Mouse (Mus musculus) forebrain, embryonic 16.5 days (tissue): ENCODE results near the gene Izumo1. TPM values are rescaled to one million over a fixed set of nuclear protein-coding genes. Genes with fewer than 3 reads are reported as not detected.

Experiments used
- ATAC-seq: fragments of 200-750 bp; cut with Nextera tagmentation; 2 replicates; pipeline ENCODE4 v1.8.0; 2017; ENCODE audit warnings: mild to moderate bottlenecking, moderate library complexity
- H3K27ac ChIP-seq: fragments of 300-500 bp; sonication (generic); 2 replicates; pipeline ENCODE4 v1.5.1; 2014; ENCODE audit warnings: low read length, control low read depth
- H3K27me3 ChIP-seq: fragments of 300-500 bp; sonication (generic); replicated peaks from 2 replicates; pipeline ENCODE4 v1.6.1; 2014; ENCODE audit warnings: low read length; ENCODE audit not compliant: control insufficient read depth, insufficient read depth
- H3K36me3 ChIP-seq: fragments of 300-500 bp; sonication (generic); 2 replicates; pipeline ENCODE4 v1.6.1; 2014; ENCODE audit not compliant: control insufficient read depth, insufficient read depth
- H3K4me1 ChIP-seq: fragments of 300-500 bp; sonication (generic); replicated peaks from 2 replicates; pipeline ENCODE4 v1.6.1; 2014; ENCODE audit warnings: low read length; ENCODE audit not compliant: control insufficient read depth, insufficient read depth
- H3K4me2 ChIP-seq: fragments of 300-500 bp; sonication (generic); 2 replicates; pipeline ENCODE4 v1.6.1; 2014; ENCODE audit warnings: mild to moderate bottlenecking, low read length, control low read depth
- H3K4me3 ChIP-seq: fragments of 300-500 bp; sonication (generic); replicated peaks from 2 replicates; pipeline ENCODE4 v1.5.1; 2014; ENCODE audit warnings: mild to moderate bottlenecking, low read length, control low read depth
- H3K9ac ChIP-seq: fragments of 300-500 bp; sonication (generic); replicated peaks from 2 replicates; pipeline ENCODE4 v1.6.1; 2014; ENCODE audit warnings: low read depth, low read length, control low read depth
- H3K9me3 ChIP-seq: fragments of 300-500 bp; sonication (generic); 2 replicates; pipeline ENCODE4 v1.6.1; 2016; ENCODE audit warnings: low read length; ENCODE audit not compliant: control insufficient read depth
- WGBS: fragments of 180-500 bp; shearing (Covaris S2); extraction: QIAGEN DNeasy Blood & Tissue Kit; methylation state at CpG from one replicate; pipeline ENCODE4 v1.1.7; 2014; 5-methylcytosine and 5-hydroxymethylcytosine counted together
- polyA plus RNA-seq: library from polyadenylated mRNA; unstranded; fragments of >200 nt; fragmentation: Nextera tagmentation; extraction: Ambion mirVana; gene quantifications from 2 replicates; pipeline ENCODE4 v1.2.1, GENCODE M21; 2015

The Izumo1 gene
- not detected in 2 replicates for polyA plus RNA-seq

DNA sequence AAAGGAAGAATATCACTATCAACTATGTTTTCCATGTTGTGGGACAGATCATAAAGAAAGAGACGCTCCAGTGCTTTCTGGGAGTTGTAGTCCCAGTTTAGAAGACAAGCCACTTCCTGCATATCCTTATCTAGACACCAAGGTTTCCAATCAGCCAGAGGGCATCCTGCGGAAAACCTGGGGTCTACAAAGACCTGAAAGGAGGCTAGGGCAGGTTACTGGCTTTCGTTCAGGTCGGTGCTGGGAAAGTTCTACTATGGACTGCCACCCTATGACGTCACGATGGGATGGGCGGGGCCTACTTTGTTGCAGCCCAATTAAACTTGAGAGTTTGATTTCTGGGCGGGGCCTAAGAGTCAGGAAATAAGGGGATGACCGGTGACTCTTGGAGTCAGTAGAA lies at the start of gene Izumo1:
TSS of gene Izumo1 (plus strand) at position 369 of the 400 bp plus-strand sequence.
- 31% methylated on average over 9 of the region's 9 CpGs for whole genome bisulfite sequencing
- no peaks in the 10 kb centered on the region for H3K36me3 ChIP-seq
- no peak within 1 kb of the TSS for H3K4me2 ChIP-seq
- no peak within 1 kb of the TSS for H3K27ac ChIP-seq
- H3K4me3 ChIP-seq: no peak within 1 kb of the TSS
- no peak for ATAC-seq
- H3K27me3 ChIP-seq: peaks cover 19% of the 10 kb centered on the region
- H3K4me1 ChIP-seq: peaks cover 3% of the 10 kb centered on the region; the same call in 1 of the 2 replicates
- no peaks in the 10 kb centered on the region for H3K9me3 ChIP-seq
- no peak within 1 kb of the TSS for H3K9ac ChIP-seq

DNA sequence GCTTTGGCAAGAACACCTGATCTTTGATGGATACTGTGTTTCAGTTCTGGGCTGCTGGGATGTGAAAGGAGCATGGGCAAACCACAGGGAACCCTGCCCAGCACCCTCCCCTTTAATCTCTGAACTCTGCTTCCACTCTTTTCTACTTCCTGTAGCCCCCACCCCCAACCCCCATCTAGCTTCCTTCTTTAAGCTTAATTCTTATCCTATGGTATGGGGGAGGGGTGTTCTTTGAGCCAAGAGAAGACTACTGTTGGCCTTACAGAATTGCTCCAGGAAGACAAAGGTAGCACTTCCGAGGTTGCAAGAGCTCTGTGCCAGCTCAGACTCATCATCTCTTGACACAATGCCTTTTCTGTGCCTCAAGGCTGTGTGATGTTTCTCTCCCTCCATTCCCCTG lies 49.6 kb upstream of the Izumo1 start:
- no peak overlapping the region for H3K27ac ChIP-seq
- 56% methylated on average over 1 of the region's 1 CpGs for WGBS
- no peak for ATAC-seq

DNA sequence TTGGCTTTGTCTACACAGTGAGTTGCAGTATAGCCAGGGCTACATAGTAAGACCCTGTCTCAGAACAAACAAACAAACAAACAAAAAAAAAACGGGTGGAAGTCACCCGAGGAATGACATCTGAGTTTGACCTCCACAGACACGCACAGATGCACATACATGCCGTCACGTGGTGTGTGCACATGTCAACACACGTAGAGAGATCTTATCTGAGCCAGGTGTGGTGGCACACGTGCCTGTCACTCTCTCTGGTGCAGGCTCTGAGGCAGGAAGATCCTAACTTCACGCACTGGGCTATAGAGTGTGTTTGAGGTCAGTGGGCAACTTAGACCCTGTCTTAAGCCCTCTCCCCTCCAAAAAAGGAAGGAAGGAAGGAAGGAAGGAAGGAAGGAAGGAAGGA lies 47.7 kb upstream of the Izumo1 start:
- Histone ChIP-seq H3K4me1 (peaks cover 16% of the 10 kb centered on the region), H3K4me2 (no peak overlapping the region), H3K4me3 (no peak overlapping the region), H3K9me3 (no peaks in the 10 kb centered on the region), H3K9ac (no peak overlapping the region), H3K27ac (no peak overlapping the region), H3K36me3 (peaks cover 5% of the 10 kb centered on the region; the same call in 1 of the 2 replicates), H3K27me3 (no peaks in the 10 kb centered on the region)
- WGBS: 81% methylated on average over 8 of the region's 8 CpGs
- no peak for ATAC-seq

More for the DNA sequence above, 49.6 kb upstream of the Izumo1 start:
- peaks cover 5% of the 10 kb centered on the region; the same call in 1 of the 2 replicates for H3K36me3 ChIP-seq
- peaks cover 25% of the 10 kb centered on the region for H3K4me1 ChIP-seq
- no peak overlapping the region for H3K4me3 ChIP-seq
- H3K27me3 ChIP-seq: no peaks in the 10 kb centered on the region
- no peak overlapping the region for H3K4me2 ChIP-seq
- H3K9ac ChIP-seq: no peak overlapping the region
- H3K9me3 ChIP-seq: no peaks in the 10 kb centered on the region

DNA sequence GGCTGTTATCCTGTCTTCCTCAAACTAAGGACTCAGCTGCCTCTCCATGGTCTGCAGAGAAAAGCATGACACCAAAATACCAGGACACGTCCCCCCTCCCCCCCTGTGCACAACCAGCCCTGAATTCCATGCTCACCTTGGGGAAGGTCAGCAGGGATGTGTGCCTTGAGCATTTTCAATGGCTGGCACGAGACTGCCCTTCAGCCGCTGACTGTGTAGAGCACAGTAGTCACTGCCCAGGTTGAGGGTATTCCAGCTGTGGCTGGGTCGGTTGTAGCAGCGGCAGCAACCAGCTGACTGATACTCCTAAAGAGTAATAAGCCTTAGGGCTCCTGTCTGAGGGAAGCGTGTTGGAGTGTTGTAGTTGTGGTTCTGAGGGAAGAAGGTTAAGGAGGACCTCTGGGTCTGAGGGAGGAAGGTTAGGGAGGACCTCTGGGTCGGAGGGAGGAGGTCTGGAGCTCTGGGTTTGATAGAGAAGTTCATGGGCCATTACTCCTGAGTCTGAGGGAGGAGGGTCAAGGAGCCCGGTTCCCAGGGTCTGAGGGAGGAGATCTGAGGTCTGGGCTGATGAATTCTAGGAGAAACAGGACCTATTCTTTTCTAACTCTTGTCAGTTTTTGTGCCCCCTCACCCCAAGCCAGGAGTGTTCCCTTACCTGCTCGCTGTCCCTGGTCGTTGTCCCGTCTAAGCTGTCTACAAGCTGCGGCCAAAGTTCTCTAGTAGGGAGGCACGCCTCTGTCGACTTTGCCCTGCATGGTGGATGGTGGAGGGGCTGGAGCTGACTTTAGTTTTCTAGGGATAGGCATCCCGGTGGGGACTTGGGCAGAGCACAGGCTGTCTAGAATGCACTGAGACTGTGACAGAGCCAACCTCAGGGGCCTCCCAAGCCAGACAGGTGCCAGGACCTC lies 46.9 kb upstream of the Izumo1 start:
- Histone ChIP-seq H3K9me3 (no peaks in the 10 kb centered on the region), H3K27ac (no peak overlapping the region), H3K4me2 (no peak overlapping the region), H3K4me3 (no peak overlapping the region), H3K4me1 (peaks cover 15% of the 10 kb centered on the region), H3K36me3 (peaks cover 5% of the 10 kb centered on the region; the same call in 1 of the 2 replicates), H3K27me3 (no peaks in the 10 kb centered on the region), H3K9ac (no peak overlapping the region)
- 90% methylated on average over 15 of the region's 15 CpGs for WGBS
- no peak for ATAC-seq

DNA sequence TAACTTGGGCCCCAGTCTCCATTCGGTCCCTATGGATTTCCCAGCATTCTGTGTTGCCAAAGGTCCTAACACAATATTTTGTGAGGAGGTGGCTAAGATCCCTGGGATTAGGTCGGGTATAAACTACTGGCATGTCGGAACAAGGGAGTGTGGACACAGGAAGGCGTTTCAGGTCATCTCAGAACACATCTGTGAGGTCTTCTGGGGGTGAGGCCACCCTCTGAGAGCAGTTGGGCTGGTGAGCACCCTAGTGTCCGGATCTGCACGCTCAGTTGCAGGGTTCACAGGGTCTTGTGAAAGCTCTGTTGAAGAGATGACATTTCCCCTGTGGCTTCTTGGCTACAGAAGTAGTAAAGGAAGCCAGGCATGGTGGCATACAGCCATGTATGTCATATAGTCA lies 35.7 kb upstream of the Izumo1 start:
- Histone ChIP-seq H3K9me3 (no peaks in the 10 kb centered on the region), H3K9ac (no peak overlapping the region), H3K4me3 (no peak overlapping the region), H3K4me2 (no peak overlapping the region), H3K36me3 (no peaks in the 10 kb centered on the region; the same call in 1 of the 2 replicates), H3K27ac (no peak overlapping the region), H3K27me3 (no peaks in the 10 kb centered on the region), H3K4me1 (peaks cover 9% of the 10 kb centered on the region)
- WGBS: 88% methylated on average over 6 of the region's 6 CpGs
- ATAC-seq: no peak

DNA sequence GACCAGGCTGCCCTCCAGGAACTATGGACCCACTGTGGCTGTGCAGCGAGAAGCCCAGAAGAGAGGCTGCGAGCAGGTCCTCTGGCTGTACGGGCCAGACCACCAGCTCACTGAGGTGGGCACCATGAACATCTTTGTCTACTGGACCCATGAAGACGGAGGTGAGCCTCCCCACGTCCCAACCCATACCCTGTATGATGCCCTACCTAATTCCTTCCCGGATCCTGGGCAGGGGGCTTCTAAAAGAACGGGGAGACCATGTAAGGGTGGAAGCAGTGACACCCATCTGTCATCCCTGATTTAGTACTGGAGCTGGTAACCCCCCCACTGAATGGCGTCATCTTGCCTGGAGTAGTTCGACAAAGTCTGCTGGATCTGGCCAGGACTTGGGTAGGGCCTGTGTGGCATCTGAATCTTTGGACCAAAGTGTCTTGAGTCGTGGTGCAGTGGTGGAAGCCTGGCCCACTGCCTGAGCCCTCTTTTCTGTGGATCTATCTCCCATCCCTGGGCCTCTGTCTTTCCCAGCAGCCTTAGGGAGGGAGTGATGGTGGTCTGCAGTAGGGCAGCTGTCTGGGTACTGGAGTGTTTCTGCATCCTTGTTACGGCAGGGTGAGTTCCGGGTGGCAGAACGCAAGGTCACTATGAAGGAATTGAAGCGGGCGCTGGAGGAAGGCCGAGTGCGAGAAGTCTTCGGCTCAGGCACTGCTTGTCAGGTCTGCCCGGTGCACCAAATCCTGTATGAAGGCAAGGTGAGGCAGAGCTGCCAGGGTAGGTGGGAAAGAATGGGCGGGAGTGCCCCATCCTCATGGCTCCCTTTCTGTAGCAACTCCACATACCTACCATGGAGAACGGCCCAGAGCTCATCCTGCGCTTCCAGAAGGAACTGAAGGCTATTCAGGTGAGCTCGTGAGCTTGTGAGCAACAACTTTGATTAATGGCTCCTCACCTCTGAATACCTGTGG lies 33.7 kb upstream of the Izumo1 start:
- H3K36me3 ChIP-seq: no peaks in the 10 kb centered on the region; the same call in 1 of the 2 replicates
- H3K27ac ChIP-seq: no peak overlapping the region
- H3K4me1 ChIP-seq: peaks cover 9% of the 10 kb centered on the region
- no peak overlapping the region for H3K4me3 ChIP-seq
- no peak overlapping the region for H3K9ac ChIP-seq
- no peak overlapping the region for H3K4me2 ChIP-seq
- H3K27me3 ChIP-seq: no peaks in the 10 kb centered on the region
- H3K9me3 ChIP-seq: no peaks in the 10 kb centered on the region
- WGBS: 91% methylated on average over 23 of the region's 23 CpGs
- no peak for ATAC-seq

GRCm38 (mm10) chr7:45589173-45589572 lies 32.4 kb upstream of the Izumo1 start:
- Histone ChIP-seq H3K36me3 (no peaks in the 10 kb centered on the region; the same call in 1 of the 2 replicates), H3K9ac (peak overlapping the region; percentile 63), H3K27ac (peak overlapping the region; percentile 42), H3K4me1 (peaks cover 9% of the 10 kb centered on the region), H3K9me3 (no peaks in the 10 kb centered on the region), H3K4me3 (peak overlapping the region; percentile 38), H3K4me2 (peak overlapping the region; percentile 55), H3K27me3 (no peaks in the 10 kb centered on the region)
- peak; percentile 100 for ATAC-seq
- 3% methylated on average over 19 of the region's 19 CpGs for WGBS

DNA sequence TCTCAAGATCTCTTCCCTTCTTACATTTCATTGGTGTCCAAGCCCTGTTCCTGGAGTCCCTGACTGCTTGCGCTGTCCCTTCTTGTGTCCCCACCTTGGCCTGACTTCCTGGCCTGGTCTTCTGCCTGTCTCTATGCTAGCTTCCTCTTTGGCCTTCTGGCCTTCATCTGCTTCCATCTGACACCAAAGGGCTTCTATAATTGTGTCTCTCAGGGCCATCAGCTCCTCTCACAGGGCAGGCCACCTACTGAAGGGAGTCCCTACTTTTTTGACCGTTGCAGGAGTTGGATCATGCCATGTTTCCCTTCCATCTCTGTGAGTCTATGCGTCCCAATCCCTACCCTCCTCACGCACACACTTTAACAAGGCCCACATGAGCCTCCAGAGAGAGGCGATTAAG lies 31.7 kb upstream of the Izumo1 start:
- Histone ChIP-seq H3K27ac (no peak overlapping the region), H3K9me3 (no peaks in the 10 kb centered on the region), H3K4me3 (no peak overlapping the region), H3K9ac (no peak overlapping the region), H3K36me3 (no peaks in the 10 kb centered on the region; the same call in 1 of the 2 replicates), H3K4me1 (peaks cover 9% of the 10 kb centered on the region), H3K4me2 (peak overlapping the region; percentile 55), H3K27me3 (no peaks in the 10 kb centered on the region)
- WGBS: 95% methylated on average over 5 of the region's 5 CpGs
- no peak for ATAC-seq

DNA sequence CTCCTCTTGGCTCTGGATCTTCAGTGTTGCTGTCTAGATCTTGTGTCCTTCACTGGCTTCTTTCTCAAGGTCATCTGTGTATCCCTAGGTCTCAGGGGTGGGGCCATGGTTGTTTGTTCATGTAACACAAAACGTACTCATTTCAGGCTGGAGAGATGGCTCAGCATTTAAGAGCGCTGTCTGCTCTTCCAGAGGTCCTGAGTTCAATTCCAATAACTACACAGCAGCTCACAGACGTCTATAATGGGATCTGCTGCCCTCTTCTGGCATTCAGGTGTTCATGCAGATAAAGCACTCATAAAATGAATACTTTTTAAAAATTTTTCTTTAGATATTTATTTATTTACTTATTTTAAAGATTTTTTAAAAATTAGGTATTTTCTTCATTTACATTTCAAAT lies 30.7 kb upstream of the Izumo1 start:
- WGBS: 64% methylated on average over 3 of the region's 3 CpGs
- Histone ChIP-seq H3K4me2 (no peak overlapping the region), H3K27ac (no peak overlapping the region), H3K27me3 (no peaks in the 10 kb centered on the region), H3K9ac (no peak overlapping the region), H3K4me3 (no peak overlapping the region), H3K9me3 (no peaks in the 10 kb centered on the region), H3K36me3 (no peaks in the 10 kb centered on the region; the same call in 1 of the 2 replicates), H3K4me1 (peaks cover 9% of the 10 kb centered on the region)
- no peak for ATAC-seq
